Mouse (Mus musculus) E14TG2a.4 (cell line): ENCODE measurements at regions not wholly inside any gene's neighbourhood (a gene's known extent, or its start where the extent isn't known, plus 50 kb on each side); places are given as distances from the start of the nearest gene placed in this dataset.

Source experiments
- H3K27me3 ChIP-seq: 2 replicates; pipeline ENCODE4 v1.6.1; 2014; ENCODE audit warnings: low read length, control low read depth; ENCODE audit not compliant: insufficient read depth
- H3K36me3 ChIP-seq: 2 replicates; pipeline ENCODE4 v1.6.1; 2014; ENCODE audit warnings: low read length, control low read depth; ENCODE audit not compliant: insufficient read depth
- H3K4me1 ChIP-seq: replicated peaks from 2 replicates; pipeline ENCODE4 v1.6.1; 2014; ENCODE audit warnings: low read depth, low read length, control low read depth
- H3K4me3 ChIP-seq: replicated peaks from 2 replicates; pipeline ENCODE4 v1.5.1; 2014; ENCODE audit warnings: mild to moderate bottlenecking, low read length
- H3K9me3 ChIP-seq: 2 replicates; pipeline ENCODE4 v1.6.1; 2014; ENCODE audit warnings: low read length, control low read depth
- CTCF ChIP-seq: conservative IDR thresholded peaks from 2 replicates; pipeline ENCODE4 v1.5.1; 2014; ENCODE audit warnings: low read length
- NANOG ChIP-seq: IDR thresholded peaks from 2 replicates; pipeline ENCODE4 v1.6.1; 2014; ENCODE audit warnings: borderline replicate concordance, low read length, mixed read lengths
- POU5F1 ChIP-seq: IDR thresholded peaks from 2 replicates; pipeline ENCODE4 v1.6.1; 2014; ENCODE audit warnings: low read length, borderline replicate concordance

GRCm38 (mm10) chr2:106571913-106572312, 121.2 kb upstream of the Mpped2 start:
- Histone ChIP-seq H3K36me3 (no peaks in the 10 kb centered on the region), H3K4me1 (no peaks in the 10 kb centered on the region), H3K4me3 (no peak overlapping the region), H3K27me3 (no peaks in the 10 kb centered on the region), H3K9me3 (no peaks in the 10 kb centered on the region)
- TF ChIP-seq NANOG = no peak
- TF ChIP-seq POU5F1 = no peak
- no peak for TF ChIP-seq CTCF

- H3K36me3 ChIP-seq = no peaks in the 10 kb centered on the region
- TF ChIP-seq POU5F1 (no peak), CTCF (no peak), NANOG (no peak)
- H3K4me1 ChIP-seq = no peaks in the 10 kb centered on the region
- no peak overlapping the region for H3K4me3 ChIP-seq
- no peaks in the 10 kb centered on the region for H3K9me3 ChIP-seq
- no peaks in the 10 kb centered on the region for H3K27me3 ChIP-seq
Observed at GRCm38 (mm10) chr2:106576746-106577323, 116.2 kb upstream of the Mpped2 start.

- Histone ChIP-seq H3K4me3 (no peak overlapping the region), H3K9me3 (peaks cover 4% of the 10 kb centered on the region; the same call in 1 of the 2 replicates), H3K27me3 (no peaks in the 10 kb centered on the region), H3K4me1 (no peaks in the 10 kb centered on the region), H3K36me3 (no peaks in the 10 kb centered on the region)
- no peak for TF ChIP-seq NANOG
- TF ChIP-seq POU5F1 = no peak
- TF ChIP-seq CTCF = no peak
Observed at GRCm38 (mm10) chr2:106578062-106578461, 115.0 kb upstream of the Mpped2 start.

DNA sequence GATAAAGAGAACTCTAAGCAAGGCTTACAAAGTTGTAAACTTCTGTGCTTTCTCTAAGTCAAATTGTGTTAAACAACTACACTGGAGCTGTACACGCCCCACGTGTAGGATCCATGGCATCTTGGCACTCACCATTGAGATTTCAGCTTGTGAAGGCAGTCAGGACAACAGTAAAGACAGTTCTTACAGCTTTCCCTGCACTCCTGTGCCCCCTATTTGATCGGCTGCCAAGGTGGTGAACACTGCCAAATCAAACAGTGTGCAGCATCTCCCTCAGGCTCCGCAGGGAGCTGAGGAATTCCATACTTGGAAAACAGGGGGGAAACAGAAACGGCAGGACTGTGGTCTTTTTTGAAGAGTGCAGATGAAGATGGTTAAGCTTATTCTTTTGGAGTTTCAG, 112.4 kb upstream of the Mpped2 start:
- H3K9me3 ChIP-seq = peaks cover 4% of the 10 kb centered on the region; the same call in 1 of the 2 replicates
- no peak for TF ChIP-seq CTCF
- TF ChIP-seq NANOG = no peak
- H3K27me3 ChIP-seq = no peaks in the 10 kb centered on the region
- no peak overlapping the region for H3K4me3 ChIP-seq
- H3K4me1 ChIP-seq = no peaks in the 10 kb centered on the region
- H3K36me3 ChIP-seq = no peaks in the 10 kb centered on the region

GRCm38 (mm10) chr2:106621251-106621650, 71.8 kb upstream of the Mpped2 start:
- H3K36me3 ChIP-seq = no peaks in the 10 kb centered on the region
- peaks cover 9% of the 10 kb centered on the region for H3K4me1 ChIP-seq
- H3K9me3 ChIP-seq = no peaks in the 10 kb centered on the region
- no peaks in the 10 kb centered on the region for H3K27me3 ChIP-seq
- no peak for TF ChIP-seq POU5F1
- TF ChIP-seq CTCF = no peak
- no peak for TF ChIP-seq NANOG
- H3K4me3 ChIP-seq = no peak overlapping the region

DNA sequence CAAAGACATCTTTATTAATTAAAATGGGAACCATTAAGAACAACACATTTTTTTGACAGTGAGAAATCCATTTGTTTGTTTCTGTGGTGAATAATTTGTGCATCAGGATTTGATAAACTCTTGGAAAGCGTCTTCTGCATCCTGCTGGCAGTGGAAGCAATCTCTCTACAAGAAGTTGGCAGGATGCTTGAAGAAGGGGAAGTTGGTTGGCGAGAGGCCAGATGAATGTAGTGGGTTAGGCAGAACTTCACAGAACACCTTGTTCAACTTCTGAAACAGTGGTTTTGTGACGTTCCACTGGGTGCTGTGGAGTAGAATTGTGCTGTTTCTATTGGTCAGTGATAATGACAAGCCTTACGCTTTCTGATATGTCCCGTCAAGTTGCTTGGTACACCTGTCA, 70.7 kb upstream of the Mpped2 start:
- Histone ChIP-seq H3K4me1 (peaks cover 9% of the 10 kb centered on the region), H3K27me3 (no peaks in the 10 kb centered on the region), H3K4me3 (no peak overlapping the region), H3K9me3 (no peaks in the 10 kb centered on the region), H3K36me3 (no peaks in the 10 kb centered on the region)
- TF ChIP-seq CTCF (no peak), POU5F1 (no peak), NANOG (no peak)

DNA sequence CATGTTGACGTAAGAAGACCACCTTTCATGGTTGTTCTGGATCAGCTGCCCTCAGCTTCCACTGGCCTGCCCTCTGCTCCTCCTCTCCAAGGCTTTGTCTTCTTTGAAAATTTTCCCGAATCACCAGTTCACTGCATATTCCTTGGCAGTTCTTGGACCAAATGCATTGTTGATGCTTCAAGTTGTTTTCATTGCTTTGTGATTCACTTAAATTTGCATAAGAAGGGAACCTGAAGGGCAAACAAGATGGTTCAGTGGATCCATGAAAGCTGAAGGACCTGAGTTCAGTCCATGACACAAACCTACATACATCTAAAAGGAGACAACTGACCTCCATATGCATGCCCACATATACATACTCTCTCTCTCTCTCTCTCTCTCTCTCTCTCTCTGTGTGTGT, 69.4 kb upstream of the Mpped2 start:
- TF ChIP-seq CTCF (no peak), NANOG (peak; percentile 65; the same call in 1 of the 2 replicates)
- Histone ChIP-seq H3K9me3 (no peaks in the 10 kb centered on the region), H3K4me1 (peaks cover 9% of the 10 kb centered on the region), H3K4me3 (no peak overlapping the region), H3K27me3 (no peaks in the 10 kb centered on the region), H3K36me3 (no peaks in the 10 kb centered on the region)

GRCm38 (mm10) chr2:106631986-106632385, 61.1 kb upstream of the Mpped2 start:
- H3K4me3 ChIP-seq = no peak overlapping the region
- H3K4me1 ChIP-seq = no peaks in the 10 kb centered on the region
- H3K36me3 ChIP-seq = no peaks in the 10 kb centered on the region
- no peaks in the 10 kb centered on the region for H3K9me3 ChIP-seq
- TF ChIP-seq NANOG (no peak), CTCF (no peak), POU5F1 (no peak)
- no peaks in the 10 kb centered on the region for H3K27me3 ChIP-seq
